8 mouse cellular contexts compared by ENCODE assay signal in genomic region chr5:32215510-32215909, GRCm38 (mm10). TPM values are rescaled to one million over a fixed set of nuclear protein-coding genes. Genes with fewer than 3 reads are reported as not detected.
A peak's percentile ranks its signal among the peaks of the same experiment; 100 is the strongest.
DNase-seq lines count a peak whose midpoint lies in the region; ATAC-seq and TF ChIP-seq lines count a peak whose summit lies in the region.

No protein-coding gene starts in this region.

- WGBS in heart, embryonic 10.5 days = 74% methylated on average over 10 of the region's 10 CpGs
- WGBS in lung, postnatal 0 days = 75% methylated on average over 10 of the region's 10 CpGs
- WGBS in thymus, adult 2 months = 82% methylated on average over 10 of the region's 10 CpGs

- H3K9me3 ChIP-seq in heart, embryonic 10.5 days = no peaks in the 10 kb centered on the region
- H3K9me3 ChIP-seq in G1E (replicated peaks) = no peaks in the 10 kb centered on the region
- no peaks in the 10 kb centered on the region for H3K9me3 ChIP-seq in lung, postnatal 0 days (ENCODE audit: low read length)

- no peak overlapping the region for H3K9ac ChIP-seq in lung, postnatal 0 days (replicated peaks; ENCODE audit: low read depth)

- DNase-seq in heart, postnatal 4 days = peak; percentile 60
- no peak for DNase-seq in heart, embryonic 10.5 days (ENCODE audit: low spot score)
- DNase-seq in 416B (ENCODE audit: low read depth) (peak; percentile 72), G1E (ENCODE audit: low spot score) (no peak)
- DNase-seq in cerebellum, postnatal 36 days = peak; percentile 33 to 38
- no peak for DNase-seq in lung, postnatal 0 days (ENCODE audit: low spot score)
- peak; percentile 69 for DNase-seq in thymus, adult 2 months

- H3K4me3 ChIP-seq in heart, embryonic 10.5 days = no peak overlapping the region
- H3K4me3 ChIP-seq in G1E (ENCODE audit: low read depth, low read length) = no peak overlapping the region
- no peak overlapping the region for H3K4me3 ChIP-seq in lung, postnatal 0 days (ENCODE audit: low read depth, low read length)
- H3K4me3 ChIP-seq in thymus, adult 2 months (ENCODE audit: control insufficient read depth, insufficient read depth, low read length) = no peak overlapping the region

- H3K4me1 ChIP-seq in heart, embryonic 10.5 days = peaks cover 19% of the 10 kb centered on the region
- no peaks in the 10 kb centered on the region for H3K4me1 ChIP-seq in G1E (ENCODE audit: insufficient read depth, low read depth, low read length)
- H3K4me1 ChIP-seq in lung, postnatal 0 days (ENCODE audit: insufficient read depth, low read depth, low read length) = no peaks in the 10 kb centered on the region
- no peaks in the 10 kb centered on the region for H3K4me1 ChIP-seq in thymus, adult 2 months (replicated peaks; ENCODE audit: control insufficient read depth, insufficient read depth, low read length)

- TF ChIP-seq EP300 in lung, postnatal 0 days (IDR thresholded peaks at IDR 0.05) = no peak

- ATAC-seq in G1E (ENCODE audit: extremely low read depth, insufficient number of reproducible peaks, low FRiP score, poor library complexity, severe bottlenecking) = no peak
- no peak for ATAC-seq in lung, postnatal 0 days
- no peak for ATAC-seq in erythroblast, adult 5-6 weeks (replicated peaks; ENCODE audit: low FRiP score, poor library complexity, severe bottlenecking)

- H3K4me2 ChIP-seq in lung, postnatal 0 days (replicated peaks; ENCODE audit: low read depth, low read length) = no peak overlapping the region

- no peak for TF ChIP-seq POLR2A in thymus, adult 2 months (IDR thresholded peaks at IDR 0.05; ENCODE audit: control insufficient read depth, extremely low read depth, insufficient read depth, low read length, poor library complexity)

- no peaks in the 10 kb centered on the region for H3K36me3 ChIP-seq in heart, embryonic 10.5 days
- no peaks in the 10 kb centered on the region for H3K36me3 ChIP-seq in G1E (replicated peaks)
- H3K36me3 ChIP-seq in lung, postnatal 0 days (ENCODE audit: insufficient read depth, low read length) = no peaks in the 10 kb centered on the region
- H3K36me3 ChIP-seq in thymus, adult 2 months (ENCODE audit: control insufficient read depth, insufficient read depth, low read length) = no peaks in the 10 kb centered on the region

- no peak overlapping the region for H3K27ac ChIP-seq in heart, embryonic 10.5 days
- no peak overlapping the region for H3K27ac ChIP-seq in lung, postnatal 0 days (ENCODE audit: low read length)
- H3K27ac ChIP-seq in thymus, adult 2 months (ENCODE audit: control insufficient read depth, insufficient read depth, low read length) = no peak overlapping the region

- H3K27me3 ChIP-seq in heart, embryonic 10.5 days (ENCODE audit: insufficient read depth, poor library complexity, severe bottlenecking) = no peaks in the 10 kb centered on the region
- H3K27me3 ChIP-seq in G1E (ENCODE audit: insufficient read depth, low read length) = peaks cover 14% of the 10 kb centered on the region
- no peaks in the 10 kb centered on the region for H3K27me3 ChIP-seq in lung, postnatal 0 days (replicated peaks; ENCODE audit: insufficient read depth, low read length)
- H3K27me3 ChIP-seq in thymus, adult 2 months (ENCODE audit: control insufficient read depth, insufficient read depth, low read length) = no peaks in the 10 kb centered on the region

- TF ChIP-seq CTCF in G1E (IDR thresholded peaks at IDR 0.05; ENCODE audit: low read depth, low read length) = peak; percentile 29; the same call in 1 of the 2 replicates
- peak; percentile 62 for TF ChIP-seq CTCF in lung, postnatal 0 days (IDR thresholded peaks at IDR 0.05)
- TF ChIP-seq CTCF in thymus, adult 2 months (IDR thresholded peaks at IDR 0.05; ENCODE audit: borderline replicate concordance, control insufficient read depth, extremely low read depth, insufficient read depth, low read length, poor library complexity) = no peak

RNA-seq across cellular contexts. Expression of gene Plb1, which starts 17.0 kb away (rescaled TPM):
- 1 to 10 TPM; 3.9 to 4.7 TPM for total RNA-seq in heart, postnatal 4 days (2021)
- polyA plus RNA-seq in heart, embryonic 10.5 days (2016; fragmentation: Nextera tagmentation; extraction: Ambion mirVana) = 1.2 and 1.8 TPM in 2 replicates
- total RNA-seq in G1E (2014; fragmentation: Nextera tagmentation) (0.49 TPM in 1 of 2 replicates, not detected in the other), G1E (2017) (0.17 and 0.27 TPM in 2 replicates)
- not detected in 2 replicates for polyA plus RNA-seq in G1E (2012)
- polyA plus RNA-seq in lung, postnatal 0 days (2015; fragmentation: Nextera tagmentation; extraction: Ambion mirVana) = 16.6 and 17.1 TPM in 2 replicates
- polyA plus RNA-seq in thymus, adult 2 months (2012; rRNA removed) = 5.7 and 8.7 TPM in 2 replicates
- total RNA-seq in erythroblast, adult 5-6 weeks (2015; ENCODE audit: low replicate concordance) = not detected in 2 replicates
- total RNA-seq in erythroblast, adult 5-6 weeks (2017; ENCODE audit: low replicate concordance) = 0.42 TPM in 1 of 2 replicates, not detected in the other

Comparison
In these comparisons a context has a peak if more than half of its experiments do, and no peak if none do; other contexts are left out.
1. DNase-seq: peak in heart, postnatal 4 days (single experiment), 416B (single experiment), cerebellum, postnatal 36 days (2 of 2) and thymus, adult 2 months (single experiment); none in heart, embryonic 10.5 days (single experiment), G1E (single experiment) and lung, postnatal 0 days (single experiment).